Mouse (Mus musculus) bone marrow, adult 2 months (tissue): ENCODE results near the gene Lmntd2. TPM values are rescaled to one million over a fixed set of nuclear protein-coding genes. Genes with fewer than 3 reads are reported as not detected.
A peak's percentile ranks its signal among the peaks of the same experiment; 100 is the strongest.
"Not testable (repeated sequence)": the region's sequence is repeated elsewhere in the genome, so short reads cannot be mapped to it uniquely, and the experiment has no call there.

ENCODE experiments used
- H3K27ac ChIP-seq: fragments of 200-500 bp; 2 replicates; pipeline ENCODE4 v1.5.1; 2012; ENCODE audit warnings: low read depth, mild to moderate bottlenecking, control low read depth, inconsistent platforms, low read length; ENCODE audit not compliant: control insufficient read depth, poor library complexity, insufficient read depth
- H3K4me1 ChIP-seq: fragments of 200-500 bp; 2 replicates; pipeline ENCODE4 v1.6.1; 2011; ENCODE audit warnings: low read length; ENCODE audit not compliant: control insufficient read depth, insufficient read depth
- H3K4me3 ChIP-seq: fragments of 200-500 bp; replicated peaks from 2 replicates; pipeline ENCODE3; 2011; ENCODE audit warnings: mild to moderate bottlenecking, low read depth, low read length, control low read depth; ENCODE audit not compliant: control insufficient read depth
- CTCF ChIP-seq: fragments of 200-500 bp; IDR thresholded peaks from 2 replicates; pipeline ENCODE4 v1.5.1; 2011; ENCODE audit warnings: low read length, control low read depth; ENCODE audit not compliant: control insufficient read depth, insufficient read depth
- POLR2A ChIP-seq: fragments of 200-500 bp; IDR thresholded peaks from 2 replicates; pipeline ENCODE4 v1.6.1; 2011; ENCODE audit warnings: low read depth, mild to moderate bottlenecking, control low read depth, low read length, borderline replicate concordance; ENCODE audit not compliant: control insufficient read depth
- WGBS: fragments of 180-500 bp; shearing (Covaris S2); methylation state at CpG from one replicate; pipeline ENCODE4 v1.1.7; 2018; 5-methylcytosine and 5-hydroxymethylcytosine counted together
- polyA plus RNA-seq: library from polyadenylated mRNA; stranded (reverse); fragments of >200 nt; gene quantifications from 2 replicates; pipeline ENCODE4 v1.2.4, GENCODE M21; 2011; ENCODE audit warnings: low replicate concordance; ENCODE audit not compliant: missing spikeins, insufficient read depth, insufficient read length

The Lmntd2 gene
- 0.47 and 1.9 TPM in 2 replicates for polyA plus RNA-seq

DNA sequence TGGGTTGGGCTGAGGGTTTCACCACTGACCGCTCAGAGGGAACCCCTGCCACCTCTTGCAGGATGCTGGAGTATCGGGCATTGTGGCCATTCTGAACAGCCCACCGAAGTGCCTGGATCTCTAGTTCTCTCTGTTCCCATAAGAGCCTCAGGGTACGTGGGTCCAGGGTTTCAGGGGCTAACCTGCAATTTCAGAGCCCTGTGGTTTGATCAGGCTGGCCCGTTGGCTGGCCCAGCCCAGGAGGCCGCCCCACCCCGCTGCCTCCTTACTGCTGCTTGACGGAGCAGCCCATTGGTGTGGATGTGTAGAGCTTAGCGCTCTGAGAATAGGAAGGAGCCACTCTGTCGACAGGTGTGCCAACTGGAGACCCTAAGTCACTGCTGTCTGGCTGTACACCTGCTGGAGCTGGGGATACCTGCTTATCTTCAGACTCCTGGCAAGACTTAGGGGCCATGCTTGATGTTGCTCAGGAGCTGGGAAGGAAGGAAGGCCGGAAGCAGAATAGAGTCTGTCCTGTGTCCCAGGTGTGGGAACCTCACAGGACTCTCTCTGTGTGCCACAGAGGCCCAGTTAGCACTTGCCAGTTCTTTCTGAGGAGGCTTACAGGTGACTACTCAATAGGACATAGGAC lies at the start of gene Lmntd2:
TSS of gene Lmntd2 (minus strand) at position 476 of the 631 bp plus-strand sequence.
- Histone ChIP-seq H3K27ac (peak within 1 kb of the TSS; percentile 24; the same call in 1 of the 2 replicates), H3K4me1 (peaks cover 6% of the 10 kb centered on the region), H3K4me3 (no peak within 1 kb of the TSS)
- 90% methylated on average over 11 of the region's 11 CpGs for WGBS
- TF ChIP-seq POLR2A = no peak
- no peak for TF ChIP-seq CTCF

DNA sequence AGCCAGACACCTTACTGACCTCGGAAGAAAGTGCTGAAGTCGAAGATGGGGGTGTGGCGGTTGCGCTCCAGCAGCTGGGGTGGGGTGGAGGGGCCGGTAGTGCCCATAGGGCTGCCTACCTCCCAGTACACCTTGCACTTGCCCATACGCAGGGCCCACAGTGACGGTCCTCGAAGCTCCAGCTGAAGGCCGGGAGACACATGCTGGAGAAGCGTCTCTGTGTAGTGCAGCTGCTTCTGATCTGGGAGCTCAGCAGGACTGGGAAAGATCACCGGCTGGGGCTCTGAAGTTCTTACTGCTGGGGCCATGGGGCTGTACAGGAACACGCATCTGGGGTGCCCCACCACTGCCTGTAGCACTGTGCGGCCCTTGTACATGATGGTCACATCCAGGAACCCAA lies 49.8 kb upstream of the Lmntd2 start:
- H3K4me3 ChIP-seq = no peak overlapping the region
- H3K4me1 ChIP-seq = peaks cover 4% of the 10 kb centered on the region
- no peak overlapping the region; the same call in 1 of the 2 replicates for H3K27ac ChIP-seq
- 92% methylated on average over 13 of the region's 13 CpGs for WGBS
- TF ChIP-seq POLR2A = no peak
- no peak for TF ChIP-seq CTCF

DNA sequence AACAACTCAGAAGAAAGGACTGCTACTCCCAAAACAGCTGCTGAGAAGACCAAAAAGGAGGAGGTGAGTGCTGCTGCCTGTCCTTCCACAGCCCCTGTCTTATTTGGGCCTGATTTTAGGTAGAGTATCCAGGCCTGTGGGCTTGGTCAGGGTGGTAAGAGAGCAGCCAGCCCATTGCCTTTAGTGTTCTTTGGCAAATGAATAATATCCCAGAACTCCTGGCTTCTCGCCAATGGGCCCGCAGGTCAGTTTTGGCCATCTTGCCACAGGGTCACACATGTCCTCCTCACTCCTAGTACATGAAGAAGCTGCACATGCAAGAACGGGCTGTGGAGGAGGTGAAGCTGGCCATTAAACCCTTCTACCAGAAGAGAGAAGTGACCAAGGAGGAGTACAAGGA lies 47.6 kb upstream of the Lmntd2 start:
- TF ChIP-seq CTCF (no peak), POLR2A (no peak)
- Histone ChIP-seq H3K4me1 (peaks cover 2% of the 10 kb centered on the region), H3K27ac (no peak overlapping the region), H3K4me3 (no peak overlapping the region)
- 90% methylated on average over 3 of the region's 3 CpGs for WGBS

DNA sequence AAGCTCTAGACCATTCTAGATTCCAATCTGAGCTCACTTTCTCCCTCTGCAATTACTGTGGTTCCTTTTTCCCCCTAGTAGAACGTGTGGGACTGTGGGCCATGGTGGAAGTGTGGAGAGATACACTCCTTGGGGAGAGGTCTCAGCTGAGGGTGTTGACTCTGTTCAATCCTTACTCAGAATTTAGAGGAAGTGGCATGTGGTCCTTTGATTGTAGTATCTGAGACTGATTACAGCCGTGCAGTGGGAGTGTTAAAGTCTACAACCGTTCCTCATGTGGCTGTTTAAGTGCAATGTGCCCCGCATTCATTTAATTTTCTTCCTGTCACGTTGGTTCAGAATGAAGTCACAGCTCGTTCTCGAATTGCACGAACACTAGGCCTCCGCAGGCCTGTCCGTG lies 42.3 kb upstream of the Lmntd2 start:
- Histone ChIP-seq H3K4me3 (no peak overlapping the region), H3K4me1 (no peaks in the 10 kb centered on the region), H3K27ac (no peak overlapping the region)
- no peak for TF ChIP-seq POLR2A
- no peak for TF ChIP-seq CTCF
- 78% methylated on average over 10 of the region's 10 CpGs for WGBS

DNA sequence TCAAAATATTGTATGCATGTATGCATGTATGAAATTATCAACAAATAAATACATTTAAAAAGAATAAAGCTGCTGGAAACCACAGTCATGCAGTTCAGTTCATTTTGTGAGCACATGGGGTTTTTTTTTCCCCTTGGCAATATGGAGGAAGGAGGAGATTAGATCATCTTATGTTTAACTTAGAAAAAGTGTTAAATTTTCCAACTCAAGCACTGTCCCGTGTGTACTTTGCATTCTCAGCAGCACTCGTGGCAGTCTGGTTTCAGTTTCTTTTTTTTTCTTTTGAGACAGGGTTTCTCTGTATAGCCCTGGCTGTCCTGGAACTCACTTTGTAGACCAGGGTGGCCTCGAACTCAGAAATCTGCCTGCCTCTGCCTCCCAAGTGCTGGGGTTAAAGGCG lies 36.6 kb upstream of the Lmntd2 start:
- not testable (repeated sequence) for H3K4me1 ChIP-seq, H3K27ac ChIP-seq, H3K4me3 ChIP-seq
- 84% methylated on average over 4 of the region's 4 CpGs for WGBS

DNA sequence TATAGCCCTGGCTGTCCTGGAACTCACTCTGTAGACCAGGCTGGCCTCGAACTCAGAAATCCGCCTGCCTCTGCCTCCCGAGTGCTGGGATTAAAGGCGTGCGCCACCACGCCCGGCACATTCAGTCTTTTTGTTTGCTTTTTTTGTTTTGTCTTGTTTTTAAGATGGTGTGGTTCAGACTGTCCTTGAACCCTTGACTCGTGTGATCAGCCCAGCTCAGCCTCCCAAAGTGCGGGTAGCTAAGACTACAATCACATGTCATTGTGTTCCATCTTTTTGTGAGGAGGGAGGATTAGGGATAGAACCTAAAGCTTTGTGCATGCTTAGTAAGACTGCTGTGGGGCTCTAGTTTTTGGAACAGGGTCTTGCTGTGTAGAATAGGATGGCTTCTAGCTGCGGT lies 17.7 kb upstream of the Lmntd2 start:
- H3K4me3 ChIP-seq = no peak overlapping the region
- H3K27ac ChIP-seq = no peak overlapping the region
- TF ChIP-seq CTCF = no peak
- no peak for TF ChIP-seq POLR2A
- peaks cover 3% of the 10 kb centered on the region; the same call in 1 of the 2 replicates for H3K4me1 ChIP-seq
- WGBS = 96% methylated on average over 10 of the region's 10 CpGs

DNA sequence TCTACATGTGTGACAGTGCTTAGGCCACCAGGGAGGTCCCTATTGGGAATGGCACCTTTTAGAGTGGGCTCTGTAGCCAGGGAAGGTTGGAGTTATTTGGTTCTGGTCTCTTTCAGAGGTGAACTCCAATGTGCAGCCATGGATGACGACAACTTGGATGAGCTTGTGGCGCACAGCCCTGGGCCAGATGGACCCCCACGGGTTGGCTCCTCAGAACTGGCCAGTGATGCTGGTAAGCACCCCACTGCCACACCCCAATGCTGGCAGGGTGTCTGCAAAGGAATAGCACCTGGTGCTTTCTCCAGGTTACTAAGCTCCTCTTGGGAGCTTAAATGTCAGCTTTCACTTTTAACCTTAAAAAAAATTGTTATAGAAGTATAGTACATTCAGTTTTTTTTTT lies 17.2 kb upstream of the Lmntd2 start:
- Histone ChIP-seq H3K27ac (no peak overlapping the region), H3K4me3 (no peak overlapping the region), H3K4me1 (peaks cover 3% of the 10 kb centered on the region; the same call in 1 of the 2 replicates)
- no peak for TF ChIP-seq POLR2A
- TF ChIP-seq CTCF = no peak
- 90% methylated on average over 3 of the region's 3 CpGs for WGBS

DNA sequence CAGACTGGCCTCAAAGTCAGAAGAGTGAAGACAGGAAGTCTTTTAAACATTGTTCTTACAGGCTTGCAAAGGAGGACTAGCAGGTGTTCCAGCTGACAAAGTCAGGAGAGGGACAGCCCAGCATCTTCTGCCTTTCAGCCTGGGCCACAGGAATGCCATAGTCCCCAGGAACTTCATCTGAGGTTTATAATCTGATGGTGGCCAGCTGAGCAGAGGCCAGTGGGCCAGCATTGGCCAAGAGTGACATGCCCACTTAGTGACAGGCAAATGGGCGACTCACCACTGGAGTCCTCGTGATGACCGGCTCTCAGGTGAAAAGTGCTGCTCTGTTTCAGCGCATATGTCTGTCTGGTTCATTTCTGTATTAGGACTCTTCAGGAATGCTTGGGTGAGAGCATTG lies 16.7 kb upstream of the Lmntd2 start:
- TF ChIP-seq CTCF (no peak), POLR2A (no peak)
- Histone ChIP-seq H3K4me1 (peaks cover 3% of the 10 kb centered on the region; the same call in 1 of the 2 replicates), H3K4me3 (no peak overlapping the region), H3K27ac (no peak overlapping the region)
- 91% methylated on average over 4 of the region's 4 CpGs for WGBS

DNA sequence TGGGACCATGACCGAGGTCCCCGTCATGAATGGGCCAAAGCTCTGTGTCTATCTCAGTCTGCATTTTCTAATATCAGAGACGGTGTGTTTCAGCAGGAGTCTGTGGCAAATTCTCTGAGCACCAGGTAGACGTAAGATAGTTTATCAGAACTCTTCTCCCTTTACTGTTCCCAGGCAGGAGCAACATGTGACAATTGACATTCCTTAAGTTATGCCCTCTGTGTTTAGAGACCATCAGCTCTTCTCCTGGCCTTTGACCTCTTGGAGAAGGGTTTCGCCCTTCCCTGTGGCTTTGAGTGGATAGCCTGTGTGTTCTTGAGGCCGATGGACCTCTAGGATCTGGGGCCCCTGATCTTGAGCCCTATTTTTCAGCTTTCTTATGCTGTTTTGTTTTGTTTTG lies 15.8 kb upstream of the Lmntd2 start:
- TF ChIP-seq POLR2A (no peak), CTCF (no peak)
- WGBS = 44% methylated on average over 6 of the region's 6 CpGs
- H3K27ac ChIP-seq = no peak overlapping the region

More for the DNA sequence above, 15.8 kb upstream of the Lmntd2 start:
- Histone ChIP-seq H3K4me1 (peaks cover 3% of the 10 kb centered on the region; the same call in 1 of the 2 replicates), H3K4me3 (peak overlapping the region; percentile 73)
